Mouse (Mus musculus) ES-E14 (cell line): ENCODE measurements around the gene B3galt1.

Source experiments
- CHD2 ChIP-seq: IDR thresholded peaks from 2 replicates; pipeline ENCODE4 v1.6.1; 2014; ENCODE audit warnings: mild to moderate bottlenecking, low read depth, low read length, inconsistent platforms
- HCFC1 ChIP-seq: IDR thresholded peaks from 2 replicates; pipeline ENCODE4 v1.6.1; 2012; ENCODE audit warnings: low read length, inconsistent platforms, borderline replicate concordance; ENCODE audit not compliant: insufficient read depth
- MAFK ChIP-seq: IDR thresholded peaks from 2 replicates; pipeline ENCODE4 v1.6.1; 2014; ENCODE audit warnings: mild to moderate bottlenecking, low read depth, low read length, inconsistent platforms; ENCODE audit not compliant: insufficient read depth
- ZC3H11A ChIP-seq: IDR thresholded peaks from 2 replicates; pipeline ENCODE4 v1.6.1; 2012; ENCODE audit warnings: low read depth, mild to moderate bottlenecking, inconsistent platforms, low read length, borderline replicate concordance
- ZNF384 ChIP-seq: IDR thresholded peaks from 2 replicates; pipeline ENCODE4 v1.6.1; 2012; ENCODE audit warnings: low read depth, low read length, inconsistent platforms

GRCm38 (mm10) chr2:68034711-68035110 lies 469.0 kb downstream of the B3galt1 start:
- no peak for TF ChIP-seq ZC3H11A
- no peak for TF ChIP-seq HCFC1
- TF ChIP-seq ZNF384 = no peak
- TF ChIP-seq MAFK = no peak
- no peak for TF ChIP-seq CHD2
